ENCODE assay signal across 26 mouse cellular contexts in genomic region chr2:129550781-129551180, GRCm38 (mm10). TPM values are rescaled to one million over a fixed set of nuclear protein-coding genes. Genes with fewer than 3 reads are reported as not detected.
"Had no signal": no experiment of that assay in that cellular context is flagged by ENCODE, and none has a peak within 500 bp of the region (broad histone marks: within the 10 kb centered on the region; RNA-seq: fewer than 3 reads in every experiment).

No protein-coding gene starts in this region.

- ATAC-seq: lung, postnatal 0 days; midbrain, embryonic 15.5 days had no signal

- H3K4me2 ChIP-seq: kidney, embryonic 15.5 days; liver, embryonic 13.5 days; lung, embryonic 14.5 days; midbrain, embryonic 15.5 days; neural tube, embryonic 13.5 days had no signal

- DNase-seq: kidney, adult 11 months; kidney, adult 8-10 months; kidney, postnatal 10 days; kidney, postnatal 4 days; layer of hippocampus, adult 9-11 months; liver, embryonic 13.5 days; lung, embryonic 14.5 days; retina, postnatal 1 day; right cerebral cortex, postnatal 25 days; thymus, adult 18-20 months; thymus, postnatal 14 days; thymus, postnatal 4 days had no signal

- H3K9ac ChIP-seq: kidney, embryonic 15.5 days; liver, embryonic 13.5 days; lung, embryonic 14.5 days; midbrain, embryonic 15.5 days; neural tube, embryonic 13.5 days had no signal

- H3K9me3 ChIP-seq: kidney, embryonic 15.5 days; liver, embryonic 13.5 days; megakaryocyte, embryonic 14.5 days; midbrain, embryonic 10.5 days; midbrain, embryonic 15.5 days; neural tube, embryonic 13.5 days had no signal

- H3K4me3 ChIP-seq: kidney, embryonic 15.5 days; layer of hippocampus, adult 2 months; liver, embryonic 13.5 days; megakaryocyte, embryonic 14.5 days; midbrain, embryonic 10.5 days; midbrain, embryonic 15.5 days; myocyte; neural tube, embryonic 13.5 days had no signal

- H3K27me3 ChIP-seq: kidney, embryonic 15.5 days; liver, embryonic 13.5 days; midbrain, embryonic 15.5 days; neural tube, embryonic 13.5 days had no signal

- H3K36me3 ChIP-seq: kidney, embryonic 15.5 days; liver, embryonic 13.5 days; midbrain, embryonic 10.5 days; midbrain, embryonic 15.5 days; neural tube, embryonic 13.5 days had no signal

- H3K27ac ChIP-seq: kidney, embryonic 15.5 days; layer of hippocampus, adult 2 months; liver, embryonic 13.5 days; midbrain, embryonic 10.5 days; midbrain, embryonic 15.5 days; neural tube, embryonic 13.5 days had no signal

- H3K4me1 ChIP-seq: liver, embryonic 13.5 days; midbrain, embryonic 15.5 days had no signal

RNA-seq across cellular contexts. Expression of gene F830045P16Rik, which starts 14.4 kb away (rescaled TPM):
- total RNA-seq: liver, adult 2 months had no signal
- polyA plus RNA-seq: limb, embryonic 11.5 days; liver, adult 2 months; liver, embryonic 13.5 days; liver, embryonic 16.5 days; lung, embryonic 14.5 days; lung, postnatal 0 days; midbrain, embryonic 10.5 days; midbrain, embryonic 15.5 days; myocyte; neural tube, embryonic 13.5 days; small intestine, adult 2 months; stomach, embryonic 16.5 days; testis, adult 2 months had no signal
